Mouse (Mus musculus): ENCODE results near the gene Frem3. TPM values are rescaled to one million over a fixed set of nuclear protein-coding genes. Genes with fewer than 3 reads are reported as not detected.
A peak's percentile ranks its signal among the peaks of the same experiment; 100 is the strongest.

The Frem3 gene
- not detected in 2 replicates for total RNA-seq (2015; ENCODE audit: low replicate concordance)
- not detected in 2 replicates for total RNA-seq (2017; ENCODE audit: low replicate concordance)

DNA sequence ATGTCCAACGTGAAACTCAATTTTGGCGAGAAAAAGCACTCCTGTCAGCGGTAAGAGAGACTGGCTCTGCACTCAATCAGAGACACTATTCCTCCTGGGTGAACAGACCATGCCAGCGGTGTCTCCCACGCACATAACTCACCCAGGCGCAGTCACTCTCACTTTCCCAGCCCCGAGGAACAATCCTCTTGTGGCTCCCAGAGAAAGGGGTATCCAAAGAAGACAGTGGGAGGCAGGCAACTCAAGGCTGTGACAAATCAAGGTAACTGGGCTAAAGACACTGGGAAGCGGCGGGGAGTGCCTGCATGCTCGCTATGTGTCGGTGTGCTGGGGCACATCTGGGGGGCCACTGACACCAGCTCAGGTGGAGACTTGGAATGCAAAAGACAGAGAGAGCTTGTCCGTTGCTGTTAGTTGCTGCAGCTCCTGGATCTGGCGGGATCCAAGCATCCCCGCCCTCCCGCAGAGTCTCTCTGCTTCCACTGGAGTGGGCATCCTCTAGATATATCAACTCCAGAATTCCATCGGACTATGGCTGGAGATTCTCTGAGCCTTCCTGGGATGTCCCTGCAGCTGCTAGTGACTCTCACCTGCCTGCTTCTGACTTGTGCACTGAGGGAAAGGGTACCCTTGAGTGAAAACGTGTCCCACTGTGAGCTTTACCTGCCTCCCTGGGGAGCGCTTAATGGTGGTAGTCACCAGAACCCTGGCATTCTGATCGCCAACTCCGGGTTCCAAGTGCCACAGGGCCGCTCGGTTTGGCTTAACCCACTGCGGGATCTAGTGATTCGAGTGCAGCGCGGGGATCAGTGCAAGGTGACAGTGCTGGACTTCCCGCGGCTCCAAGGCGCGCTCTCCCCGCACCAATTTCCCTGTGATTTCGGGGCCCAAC is at the start of gene Frem3:
Gene Frem3, plus strand, starts transcription at position 532 of the 892 bp plus-strand sequence.
- ATAC-seq (replicated peaks; ENCODE audit: low FRiP score, poor library complexity, severe bottlenecking), result no peak

DNA sequence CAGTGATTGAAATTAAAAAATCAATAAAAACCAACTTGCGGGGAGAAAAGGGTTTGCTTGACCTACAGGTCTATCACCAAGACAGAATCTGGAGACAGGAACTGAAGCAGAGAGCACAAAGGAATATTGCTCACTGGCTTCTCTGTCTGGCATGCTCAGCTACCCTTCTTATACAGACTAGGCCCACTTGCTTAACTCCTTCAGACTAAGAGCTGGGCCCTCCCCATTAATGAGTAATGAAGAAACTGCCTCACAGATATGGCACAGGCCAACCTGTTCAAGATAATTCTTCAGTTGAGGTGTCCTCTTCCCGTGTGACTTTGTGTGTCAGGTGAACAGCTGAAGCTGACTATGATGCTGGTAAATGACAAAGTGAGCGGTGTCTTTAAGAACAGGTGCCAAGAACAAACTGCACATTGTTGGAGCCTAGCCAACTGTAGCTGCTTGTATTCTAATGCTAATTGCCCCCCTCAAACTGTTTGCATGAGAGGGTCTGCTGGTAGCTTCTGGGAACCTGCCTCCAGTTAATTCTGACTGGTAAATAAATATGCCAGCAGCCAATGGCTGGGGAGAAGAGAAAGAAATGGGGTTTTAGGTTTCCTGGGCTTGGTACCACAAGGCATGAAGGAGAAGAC is 46.6 kb upstream of the Frem3 start:
- no peak for ATAC-seq (replicated peaks; ENCODE audit: low FRiP score, poor library complexity, severe bottlenecking)

DNA sequence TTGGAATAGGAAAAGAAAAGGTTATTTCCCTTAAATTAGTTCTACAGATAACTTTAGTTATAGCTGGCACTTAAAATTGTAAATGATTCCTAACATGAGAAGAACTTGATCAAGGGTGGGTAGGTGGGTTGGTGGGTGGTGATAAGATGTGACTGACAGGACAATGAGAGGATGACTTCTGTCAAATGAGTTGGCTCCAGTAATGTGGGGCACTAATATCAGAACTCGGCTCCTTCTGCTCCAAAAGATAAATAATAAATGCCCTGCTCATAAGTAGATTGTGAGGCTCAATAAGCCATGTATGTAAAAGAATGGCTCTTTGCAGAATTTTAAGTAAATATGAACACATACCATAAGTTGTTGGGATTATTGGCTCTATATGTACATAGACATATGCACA is 43.4 kb upstream of the Frem3 start:
- ATAC-seq (replicated peaks; ENCODE audit: low FRiP score, poor library complexity, severe bottlenecking), result peak; percentile 76

- ATAC-seq (replicated peaks; ENCODE audit: low FRiP score, poor library complexity, severe bottlenecking), result no peak
These were observed 42.5 kb upstream of the Frem3 start for GRCm38 (mm10) chr8:80568243-80568995.

DNA sequence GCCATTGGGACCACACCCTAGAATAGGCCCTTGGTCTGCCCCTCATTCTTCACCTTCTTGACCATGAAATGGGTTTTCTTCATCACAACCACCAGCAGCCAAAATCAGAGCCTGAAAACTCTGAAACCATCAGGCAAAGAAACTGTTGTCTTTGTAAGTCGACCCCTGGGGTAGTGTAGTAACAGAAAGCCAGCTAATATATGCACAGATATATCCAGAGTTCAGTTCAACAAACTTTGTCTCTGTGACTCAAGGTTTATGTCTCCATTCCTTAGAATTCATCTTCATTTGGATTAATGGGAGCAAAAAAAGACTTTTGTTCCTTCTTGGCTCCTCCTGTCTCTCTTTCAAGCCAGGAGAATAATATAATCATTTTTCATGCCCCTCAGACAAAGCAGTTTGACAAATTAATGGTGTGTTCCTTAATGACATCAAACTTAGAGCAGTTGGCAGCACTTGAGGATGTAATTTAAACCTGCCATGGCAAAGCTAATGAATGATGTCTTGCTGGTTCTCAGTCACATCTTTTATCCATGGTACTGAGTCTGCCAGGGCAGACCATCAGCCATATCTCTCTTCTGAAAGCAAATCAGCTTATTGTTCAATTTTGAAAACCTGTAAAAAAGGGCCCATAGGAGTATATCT is 38.3 kb upstream of the Frem3 start:
- ATAC-seq (replicated peaks; ENCODE audit: low FRiP score, poor library complexity, severe bottlenecking), result no peak

- no peak for ATAC-seq (replicated peaks; ENCODE audit: low FRiP score, poor library complexity, severe bottlenecking)
These were observed 33.8 kb upstream of the Frem3 start for GRCm38 (mm10) chr8:80577126-80577525.

DNA sequence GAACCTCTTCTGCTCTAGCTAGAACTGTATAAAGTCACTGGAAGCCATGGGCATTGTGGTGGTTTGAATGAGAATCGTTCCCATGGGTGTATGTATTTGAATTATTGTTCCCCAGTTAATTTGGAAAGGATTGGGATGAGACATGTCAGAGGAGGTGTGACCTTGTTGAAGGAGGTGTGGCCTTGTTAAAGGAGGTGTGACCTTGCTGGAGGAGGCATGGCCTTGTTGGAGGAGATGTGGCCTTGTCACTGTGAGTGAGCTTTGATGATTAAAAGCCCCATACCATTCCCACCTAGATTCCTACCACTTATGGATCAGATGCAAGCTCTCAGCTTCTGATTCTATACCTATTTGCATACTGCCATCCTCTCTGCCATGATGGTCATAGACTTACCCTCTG is 31.8 kb upstream of the Frem3 start:
- no peak for ATAC-seq (replicated peaks; ENCODE audit: low FRiP score, poor library complexity, severe bottlenecking)

GRCm38 (mm10) chr8:80592626-80593025 is 18.3 kb upstream of the Frem3 start:
- ATAC-seq (replicated peaks; ENCODE audit: low FRiP score, poor library complexity, severe bottlenecking), result no peak

DNA sequence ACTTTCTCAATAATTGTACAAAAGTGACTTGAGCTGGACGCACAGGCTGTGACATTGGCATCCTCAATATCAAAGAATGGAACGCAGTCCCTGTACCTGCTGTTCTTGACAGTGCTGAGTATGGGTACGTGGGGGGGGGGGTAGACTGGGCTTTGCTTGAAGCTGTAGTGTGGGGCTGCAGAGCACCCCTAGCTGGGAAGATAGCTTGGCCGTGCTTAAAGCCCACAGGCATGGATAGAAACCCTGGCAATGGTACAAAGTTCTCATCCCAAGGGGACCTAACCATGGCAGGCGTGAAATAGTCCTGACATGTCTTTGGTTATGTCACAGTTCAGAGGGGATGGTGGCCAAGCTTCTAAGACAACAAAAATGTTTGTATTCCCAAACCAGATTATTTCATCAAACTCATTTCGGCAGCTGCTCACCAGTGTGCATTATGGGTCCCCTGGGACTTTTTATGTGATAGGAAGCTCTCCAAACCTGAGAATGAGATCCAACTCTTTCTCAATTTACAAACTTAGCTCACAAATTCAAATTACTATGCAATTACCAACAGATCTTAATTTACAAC is 10.2 kb upstream of the Frem3 start:
- no peak for ATAC-seq (replicated peaks; ENCODE audit: low FRiP score, poor library complexity, severe bottlenecking)

DNA sequence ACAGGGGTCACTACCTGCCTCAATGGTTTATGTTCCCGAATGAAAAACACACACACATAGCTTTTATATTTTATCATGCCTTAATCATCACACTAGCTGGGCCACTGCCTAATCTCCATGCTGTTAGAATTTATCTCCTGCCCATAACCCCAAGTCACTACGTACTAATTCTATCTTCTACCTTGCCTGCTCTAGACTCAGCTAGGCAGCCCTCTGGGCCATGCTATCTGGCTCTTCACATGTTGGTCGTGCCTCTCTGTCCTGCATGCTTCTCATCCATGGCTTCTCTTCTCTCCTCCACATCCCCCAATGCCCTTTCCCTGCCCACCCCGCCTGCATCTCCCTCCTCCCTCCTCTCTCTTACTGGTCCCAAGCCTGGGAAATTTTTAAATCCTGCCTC is 9.0 kb upstream of the Frem3 start:
- no peak for ATAC-seq (replicated peaks; ENCODE audit: low FRiP score, poor library complexity, severe bottlenecking)

DNA sequence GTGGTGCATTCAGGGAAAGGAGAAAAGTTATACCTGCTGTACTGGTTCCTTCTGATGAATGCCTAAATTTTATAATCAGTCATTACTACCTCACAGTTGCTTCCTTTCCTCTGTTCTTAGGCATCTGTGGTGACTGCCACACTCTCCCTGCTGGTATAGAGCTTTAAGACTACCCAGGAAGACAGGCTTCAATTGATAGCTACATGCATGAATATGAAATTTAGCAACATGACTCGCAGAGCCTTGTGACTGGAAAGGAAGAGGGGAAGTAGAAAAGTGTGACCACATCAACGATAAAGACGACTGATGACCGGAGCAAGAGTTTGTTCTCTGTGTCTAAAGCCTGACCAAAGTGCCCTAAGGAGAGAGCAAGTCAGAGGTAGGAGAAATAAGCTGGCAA is 3.8 kb upstream of the Frem3 start:
- no peak for ATAC-seq (replicated peaks; ENCODE audit: low FRiP score, poor library complexity, severe bottlenecking)

DNA sequence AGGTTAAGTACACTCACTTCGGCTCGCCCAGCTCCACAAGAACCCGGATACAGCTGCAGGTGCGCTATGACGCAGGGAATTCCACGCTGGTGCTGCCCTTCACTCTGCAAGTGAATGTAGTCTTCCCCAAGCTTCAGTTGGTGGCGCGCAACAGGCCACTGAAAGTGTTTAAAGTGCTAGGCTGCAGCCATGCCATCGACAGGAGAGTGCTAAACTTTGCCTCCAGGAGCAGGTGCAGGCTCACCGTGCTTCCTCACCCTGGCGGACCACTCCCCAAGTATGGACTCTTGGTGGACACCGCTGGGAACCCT is 516 bp downstream of the Frem3 start:
- ATAC-seq (replicated peaks; ENCODE audit: low FRiP score, poor library complexity, severe bottlenecking), result no peak

DNA sequence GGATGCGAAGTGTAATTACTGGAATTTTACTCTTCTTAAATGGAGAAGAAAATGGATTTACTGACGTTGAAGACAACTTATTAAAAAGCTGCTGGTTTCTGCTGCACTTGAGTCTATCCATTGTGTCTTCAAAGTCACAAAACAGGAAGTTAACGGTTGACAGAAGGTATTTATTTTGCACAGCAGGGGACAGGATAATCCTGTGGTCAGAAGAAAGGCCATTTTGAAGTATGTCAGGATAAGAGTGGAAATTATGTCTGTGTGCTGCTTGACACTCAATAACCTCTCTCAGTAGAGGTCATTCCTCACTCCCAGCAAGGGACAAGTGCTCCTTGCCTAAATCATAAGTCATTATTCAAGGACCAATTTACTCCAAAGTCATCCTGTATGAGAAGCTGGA is 8.9 kb downstream of the Frem3 start:
- ATAC-seq (replicated peaks; ENCODE audit: low FRiP score, poor library complexity, severe bottlenecking), result no peak

DNA sequence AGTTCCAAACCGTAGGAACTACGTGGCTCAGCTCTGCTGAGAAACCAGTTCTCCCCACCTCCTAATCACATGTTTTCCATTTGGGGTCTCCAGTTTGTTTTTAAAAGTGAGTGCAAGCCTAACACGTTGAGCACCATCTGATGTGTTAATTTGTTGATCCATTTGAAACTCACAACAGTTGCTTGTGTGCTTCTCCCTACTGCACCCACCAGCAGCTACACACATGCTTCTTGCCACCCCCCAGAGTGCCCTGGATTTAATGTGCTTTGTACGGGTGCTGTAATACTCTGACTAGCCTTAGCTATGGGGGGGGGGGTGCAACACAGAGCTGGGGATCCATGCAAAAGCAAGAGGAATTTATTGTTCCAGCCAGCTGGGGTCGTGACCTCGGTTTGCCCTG is 36.5 kb downstream of the Frem3 start:
- ATAC-seq (replicated peaks; ENCODE audit: low FRiP score, poor library complexity, severe bottlenecking), result no peak

- no peak for ATAC-seq (replicated peaks; ENCODE audit: low FRiP score, poor library complexity, severe bottlenecking)
These were observed 46.8 kb downstream of the Frem3 start for GRCm38 (mm10) chr8:80657639-80658038.

GRCm38 (mm10) chr8:80661055-80661454 is 50.2 kb downstream of the Frem3 start:
- ATAC-seq (replicated peaks; ENCODE audit: low FRiP score, poor library complexity, severe bottlenecking), result peak; percentile 86

DNA sequence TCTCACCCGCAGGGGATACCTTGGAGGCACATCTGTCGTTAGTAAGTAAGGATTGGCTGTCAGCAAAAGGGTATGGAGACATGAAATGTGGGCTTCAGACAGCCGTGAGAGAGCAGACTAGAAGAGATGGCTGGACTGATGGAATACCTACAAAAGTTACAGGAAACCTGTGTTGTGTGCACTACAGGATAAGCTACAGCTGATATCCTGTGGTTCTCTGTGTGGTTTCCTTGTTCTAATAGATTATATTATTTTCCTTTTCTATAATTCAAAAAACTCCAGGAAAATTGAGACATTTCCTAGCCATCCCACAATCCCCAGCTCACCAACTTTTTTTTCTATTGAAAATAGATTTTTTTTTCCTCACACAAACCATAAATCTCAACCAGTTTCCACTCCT is 52.6 kb downstream of the Frem3 start:
- ATAC-seq (replicated peaks; ENCODE audit: low FRiP score, poor library complexity, severe bottlenecking), result no peak

DNA sequence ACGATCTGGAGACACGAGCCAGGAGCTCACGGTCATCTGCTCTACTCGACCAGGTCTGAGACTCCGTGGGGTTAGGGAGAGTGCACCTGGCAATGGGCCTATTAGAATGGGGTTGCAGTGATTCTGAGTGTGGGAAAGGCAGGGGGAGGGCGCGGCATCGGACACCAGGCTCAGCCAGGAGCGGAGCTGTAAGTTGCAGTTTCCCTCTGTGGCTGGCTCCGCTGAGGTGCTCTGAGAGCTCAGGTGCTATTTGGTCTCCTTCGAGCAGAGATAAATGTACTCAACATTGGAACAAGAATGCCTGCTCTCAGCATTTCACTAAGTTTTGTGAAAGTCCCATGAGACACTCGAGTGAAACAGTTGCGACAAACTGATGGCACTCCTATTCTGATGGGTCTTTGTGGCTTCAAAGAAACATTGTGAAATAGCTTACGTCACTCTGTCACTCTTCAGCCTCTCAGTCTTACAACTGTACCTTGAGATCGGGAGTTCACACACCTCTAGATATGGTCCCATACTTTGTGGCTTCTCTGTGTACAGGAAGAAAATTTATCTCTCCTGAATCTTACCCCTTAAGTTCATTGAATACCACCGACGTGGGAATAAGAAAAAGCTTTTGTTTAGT is 58.5 kb downstream of the Frem3 start:
- no peak for ATAC-seq (replicated peaks; ENCODE audit: low FRiP score, poor library complexity, severe bottlenecking)

DNA sequence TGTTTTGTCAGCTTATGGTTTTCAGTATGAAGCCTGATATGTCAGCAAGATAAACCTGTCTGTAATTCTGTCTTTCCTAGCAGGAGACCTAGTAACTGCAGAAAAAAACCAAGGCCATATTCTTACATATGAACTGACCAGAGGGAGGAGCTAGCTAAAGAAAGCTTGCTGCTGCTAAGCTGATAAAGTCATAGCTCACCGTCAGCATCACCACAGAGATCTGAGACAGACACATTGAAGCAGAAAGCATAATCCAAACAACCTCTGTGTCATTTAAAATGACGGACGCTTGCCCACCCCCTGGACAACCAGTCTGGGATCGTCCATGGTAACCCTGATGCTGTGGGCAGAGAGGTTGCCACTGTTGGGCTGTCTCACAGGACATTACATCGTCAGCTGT is 71.7 kb downstream of the Frem3 start:
- ATAC-seq (replicated peaks; ENCODE audit: low FRiP score, poor library complexity, severe bottlenecking), result peak; percentile 64

Measured in erythroid progenitor cell, adult 5-6 weeks (primary cell).